Mouse (Mus musculus) CH12.LX (cell line): ENCODE data around the gene 1810062G17Rik.

Source experiments
- CTCF ChIP-seq, 2 experiments: IDR thresholded peaks in 1 of 2; conservative IDR thresholded peaks in 1 of 2; 2 replicates each; pipeline ENCODE4 v1.5.1; 2011 to 2012; ENCODE audit warnings: low read depth in 2 of 2, low read length in 2 of 2, improper control_type of control experiment in 1 of 2, inconsistent platforms in 1 of 2, mild to moderate bottlenecking in 1 of 2, moderate library complexity in 1 of 2
- EP300 ChIP-seq: IDR thresholded peaks from 2 replicates; pipeline ENCODE4 v1.6.1; 2011; ENCODE audit warnings: low read length, improper control_type of control experiment

DNA sequence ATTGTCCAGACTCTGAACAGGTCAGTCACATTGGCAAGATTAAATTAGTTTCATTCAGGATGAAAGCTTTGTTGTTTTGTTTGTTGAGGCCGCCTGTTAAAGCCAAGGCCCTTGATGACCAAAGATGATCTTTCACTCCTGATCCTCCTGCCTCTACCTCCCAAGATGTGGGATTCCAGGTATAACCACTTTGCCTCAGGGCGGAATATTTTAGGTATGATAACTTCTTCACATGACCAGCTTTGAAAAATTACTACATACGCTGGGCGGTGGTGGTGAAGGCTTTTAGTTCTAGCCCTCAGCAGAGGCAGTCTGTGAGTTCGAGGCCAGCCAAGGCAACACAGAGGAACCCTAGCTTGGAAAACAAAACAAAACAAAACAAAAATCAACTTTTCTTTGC, 1.3 kb upstream of the 1810062G17Rik start:
- TF ChIP-seq CTCF (conservative IDR thresholded peaks at IDR 0.05 in 1 of 2, IDR thresholded peaks at IDR 0.05 in 1 of 2; ENCODE audit: low read depth in 2 of 2, low read length in 2 of 2): no peak
- TF ChIP-seq EP300: no peak
